8 mouse cellular contexts compared by ENCODE assay signal in genomic region chr4:106630333-106631220, GRCm38 (mm10). TPM values are rescaled to one million over a fixed set of nuclear protein-coding genes. Genes with fewer than 3 reads are reported as not detected.
DNase-seq lines count a peak whose midpoint lies in the region; ATAC-seq lines count a peak whose summit lies in the region.

No protein-coding gene starts in this region.

- H3K9ac ChIP-seq in kidney, embryonic 14.5 days (ENCODE audit: low read depth, low read length) = no peak overlapping the region
- H3K9ac ChIP-seq in hindbrain, embryonic 16.5 days (ENCODE audit: low read depth, low read length) = peak overlapping the region; percentile 27
- peak overlapping the region; percentile 42 for H3K9ac ChIP-seq in midbrain, embryonic 13.5 days (replicated peaks)

- no peak overlapping the region for H3K4me3 ChIP-seq in kidney, embryonic 14.5 days (ENCODE audit: low read length)
- H3K4me3 ChIP-seq in forebrain, embryonic 10.5 days = no peak overlapping the region
- no peak overlapping the region for H3K4me3 ChIP-seq in hindbrain, embryonic 16.5 days (ENCODE audit: low read length)
- no peak overlapping the region for H3K4me3 ChIP-seq in midbrain, embryonic 13.5 days (replicated peaks)

- WGBS in kidney, embryonic 14.5 days = 23% methylated on average over 14 of the region's 14 CpGs
- 41% methylated on average over 14 of the region's 14 CpGs for WGBS in forebrain, embryonic 10.5 days
- 9% methylated on average over 14 of the region's 14 CpGs for WGBS in hindbrain, embryonic 16.5 days
- WGBS in midbrain, embryonic 13.5 days = 20% methylated on average over 14 of the region's 14 CpGs

- H3K27ac ChIP-seq in kidney, embryonic 14.5 days (ENCODE audit: low read depth, low read length) = no peak overlapping the region
- H3K27ac ChIP-seq in forebrain, embryonic 10.5 days = no peak overlapping the region
- H3K27ac ChIP-seq in hindbrain, embryonic 16.5 days (ENCODE audit: low read depth, low read length) = peak overlapping the region; percentile 85
- peak overlapping the region; percentile 74 for H3K27ac ChIP-seq in midbrain, embryonic 13.5 days

- H3K4me1 ChIP-seq in kidney, embryonic 14.5 days (ENCODE audit: control insufficient read depth, insufficient read depth, low read length) = peaks cover 26% of the 10 kb centered on the region
- peaks cover 33% of the 10 kb centered on the region for H3K4me1 ChIP-seq in forebrain, embryonic 10.5 days
- H3K4me1 ChIP-seq in hindbrain, embryonic 16.5 days (ENCODE audit: control insufficient read depth, insufficient read depth, low read depth, low read length) = peaks cover 27% of the 10 kb centered on the region
- H3K4me1 ChIP-seq in midbrain, embryonic 13.5 days (replicated peaks) = peaks cover 38% of the 10 kb centered on the region

- no peaks in the 10 kb centered on the region for H3K27me3 ChIP-seq in kidney, embryonic 14.5 days (ENCODE audit: control insufficient read depth, insufficient read depth, low read length)
- peaks cover 27% of the 10 kb centered on the region for H3K27me3 ChIP-seq in forebrain, embryonic 10.5 days (ENCODE audit: poor library complexity, severe bottlenecking)
- H3K27me3 ChIP-seq in hindbrain, embryonic 16.5 days (replicated peaks; ENCODE audit: control insufficient read depth, insufficient read depth, low read length) = no peaks in the 10 kb centered on the region
- H3K27me3 ChIP-seq in midbrain, embryonic 13.5 days = peaks cover 9% of the 10 kb centered on the region; the same call in 1 of the 2 replicates

- peak; percentile 63 for DNase-seq in kidney, adult 11 months
- DNase-seq in c-Kit-negative CD71-positive TER-119-positive erythroid progenitor cells, embryonic 14.5 days (ENCODE audit: low read depth, low spot score) = peak; percentile 57
- DNase-seq in forebrain, embryonic 10.5 days (ENCODE audit: extremely low spot score, low spot score) = peak; percentile 59
- peak; percentile 88 to 90 for DNase-seq in left cerebral cortex, adult 8-10 months (ENCODE audit: low spot score in 2 of 2)
- DNase-seq in spleen, postnatal 4 days (ENCODE audit: low spot score in 2 of 2) = peak; percentile 47 to 79

- no peak overlapping the region for H3K4me2 ChIP-seq in kidney, embryonic 14.5 days (replicated peaks; ENCODE audit: low read depth, low read length)
- peak overlapping the region; percentile 18; the same call in 1 of the 2 replicates for H3K4me2 ChIP-seq in hindbrain, embryonic 16.5 days (ENCODE audit: low read length)
- peak overlapping the region; percentile 5; the same call in 1 of the 2 replicates for H3K4me2 ChIP-seq in midbrain, embryonic 13.5 days (replicated peaks)

- no peaks in the 10 kb centered on the region for H3K9me3 ChIP-seq in kidney, embryonic 14.5 days (ENCODE audit: control insufficient read depth, low read length)
- no peaks in the 10 kb centered on the region for H3K9me3 ChIP-seq in forebrain, embryonic 10.5 days
- H3K9me3 ChIP-seq in hindbrain, embryonic 16.5 days (ENCODE audit: control insufficient read depth, low read length) = no peaks in the 10 kb centered on the region
- no peaks in the 10 kb centered on the region for H3K9me3 ChIP-seq in midbrain, embryonic 13.5 days

- no peak for ATAC-seq in kidney, embryonic 14.5 days (ENCODE audit: low FRiP score, low TSS enrichment)
- ATAC-seq in hindbrain, embryonic 16.5 days = peak; percentile 88
- ATAC-seq in midbrain, embryonic 13.5 days = peak; percentile 81

- H3K36me3 ChIP-seq in kidney, embryonic 14.5 days (ENCODE audit: control insufficient read depth, insufficient read depth, low read length) = no peaks in the 10 kb centered on the region
- H3K36me3 ChIP-seq in forebrain, embryonic 10.5 days (replicated peaks) = no peaks in the 10 kb centered on the region
- H3K36me3 ChIP-seq in hindbrain, embryonic 16.5 days (ENCODE audit: control insufficient read depth, insufficient read depth, low read length) = no peaks in the 10 kb centered on the region
- H3K36me3 ChIP-seq in midbrain, embryonic 13.5 days = no peaks in the 10 kb centered on the region

RNA-seq across cellular contexts. Expression of gene Ttc22, which starts 8.3 kb away (rescaled TPM):
- polyA plus RNA-seq in kidney, embryonic 14.5 days (2014; fragmentation: Nextera tagmentation; extraction: Ambion mirVana) = 4.6 and 5.7 TPM in 2 replicates
- not detected in 2 replicates for polyA plus RNA-seq in forebrain, embryonic 10.5 days (2016; fragmentation: Nextera tagmentation; extraction: Ambion mirVana)
- polyA plus RNA-seq in hindbrain, embryonic 16.5 days (2015; fragmentation: Nextera tagmentation; extraction: Ambion mirVana) = 1.5 and 1.6 TPM in 2 replicates
- 1 to 10 TPM in 1 of 4 experiments, under 1 TPM in 3; 0.68 to 1.0 (median 0.82) TPM for total RNA-seq in left cerebral cortex, adult 8-10 months (2022)
- polyA plus RNA-seq in midbrain, embryonic 13.5 days (2015; fragmentation: Nextera tagmentation; extraction: Ambion mirVana) = 1.9 and 2.2 TPM in 2 replicates

RNA-seq across cellular contexts. Expression of gene Lexm, which starts 13.5 kb away (rescaled TPM):
- not detected in 2 replicates for polyA plus RNA-seq in kidney, embryonic 14.5 days (2014; fragmentation: Nextera tagmentation; extraction: Ambion mirVana)
- polyA plus RNA-seq in forebrain, embryonic 10.5 days (2016; fragmentation: Nextera tagmentation; extraction: Ambion mirVana) = 0.36 TPM in 1 of 2 replicates, not detected in the other
- polyA plus RNA-seq in hindbrain, embryonic 16.5 days (2015; fragmentation: Nextera tagmentation; extraction: Ambion mirVana) = 0.17 TPM in 1 of 2 replicates, not detected in the other
- not detected for total RNA-seq in left cerebral cortex, adult 8-10 months (2022)
- polyA plus RNA-seq in midbrain, embryonic 13.5 days (2015; fragmentation: Nextera tagmentation; extraction: Ambion mirVana) = 0.13 TPM in 1 of 2 replicates, not detected in the other

RNA-seq across cellular contexts. Expression of gene Pars2, which starts 20.3 kb away (rescaled TPM):
- polyA plus RNA-seq in kidney, embryonic 14.5 days (2014; fragmentation: Nextera tagmentation; extraction: Ambion mirVana) = 10.9 and 14.0 TPM in 2 replicates
- polyA plus RNA-seq in forebrain, embryonic 10.5 days (2016; fragmentation: Nextera tagmentation; extraction: Ambion mirVana) = 14.9 and 19.7 TPM in 2 replicates
- polyA plus RNA-seq in hindbrain, embryonic 16.5 days (2015; fragmentation: Nextera tagmentation; extraction: Ambion mirVana) = 9.3 and 10.8 TPM in 2 replicates
- total RNA-seq in left cerebral cortex, adult 8-10 months (2022) = 1 to 10 TPM; 6.2 to 8.4 (median 7.7) TPM
- polyA plus RNA-seq in midbrain, embryonic 13.5 days (2015; fragmentation: Nextera tagmentation; extraction: Ambion mirVana) = 9.9 and 10.5 TPM in 2 replicates

RNA-seq across cellular contexts. Expression of gene Ttc4, which starts 48.2 kb away (rescaled TPM):
- 60.9 and 90.5 TPM in 2 replicates for polyA plus RNA-seq in kidney, embryonic 14.5 days (2014; fragmentation: Nextera tagmentation; extraction: Ambion mirVana)
- polyA plus RNA-seq in forebrain, embryonic 10.5 days (2016; fragmentation: Nextera tagmentation; extraction: Ambion mirVana) = 105 and 114 TPM in 2 replicates
- polyA plus RNA-seq in hindbrain, embryonic 16.5 days (2015; fragmentation: Nextera tagmentation; extraction: Ambion mirVana) = 140 and 152 TPM in 2 replicates
- total RNA-seq in left cerebral cortex, adult 8-10 months (2022) = 10 to 100 TPM; 39.8 to 43.6 (median 42.1) TPM
- 118 and 119 TPM in 2 replicates for polyA plus RNA-seq in midbrain, embryonic 13.5 days (2015; fragmentation: Nextera tagmentation; extraction: Ambion mirVana)

Comparison
In these comparisons a context has a peak if more than half of its experiments do, and no peak if none do; other contexts are left out.
1. H3K27ac ChIP-seq: peak in hindbrain, embryonic 16.5 days (single experiment) and midbrain, embryonic 13.5 days (single experiment); none in kidney, embryonic 14.5 days (single experiment) and forebrain, embryonic 10.5 days (single experiment).
2. Peak in every context shown above with its lines, with median percentiles within 50 percentile points of each other: DNase-seq.